Mouse (Mus musculus) erythroblast, adult 5-6 weeks (primary cell): ENCODE data around the gene Rab39b. TPM values are rescaled to one million over a fixed set of nuclear protein-coding genes. Genes with fewer than 3 reads are reported as not detected.

Experiments
- ATAC-seq: replicated peaks from 2 replicates; pipeline ENCODE4 v1.8.0; 2016; ENCODE audit warnings: moderate number of reproducible peaks, mild to moderate bottlenecking, moderate TSS enrichment, inconsistent platforms; ENCODE audit not compliant: poor library complexity, low FRiP score, severe bottlenecking
- total RNA-seq, 2 experiments: library from RNA; stranded (forward) in 1 of 2; stranded (reverse) in 1 of 2; fragments of 150-400 nt in 1 of 2; fragments of 200-764, 138-1000 nt in 1 of 2; gene quantifications; 2 replicates each; pipeline versions ENCODE4 v1.2.3 to v1.2.4; 2015 to 2017; ENCODE audit warnings: low replicate concordance in 2 of 2

Rab39b gene
- not detected in 2 replicates for total RNA-seq (2015; ENCODE audit: low replicate concordance)
- not detected in 2 replicates for total RNA-seq (2017; ENCODE audit: low replicate concordance)

DNA sequence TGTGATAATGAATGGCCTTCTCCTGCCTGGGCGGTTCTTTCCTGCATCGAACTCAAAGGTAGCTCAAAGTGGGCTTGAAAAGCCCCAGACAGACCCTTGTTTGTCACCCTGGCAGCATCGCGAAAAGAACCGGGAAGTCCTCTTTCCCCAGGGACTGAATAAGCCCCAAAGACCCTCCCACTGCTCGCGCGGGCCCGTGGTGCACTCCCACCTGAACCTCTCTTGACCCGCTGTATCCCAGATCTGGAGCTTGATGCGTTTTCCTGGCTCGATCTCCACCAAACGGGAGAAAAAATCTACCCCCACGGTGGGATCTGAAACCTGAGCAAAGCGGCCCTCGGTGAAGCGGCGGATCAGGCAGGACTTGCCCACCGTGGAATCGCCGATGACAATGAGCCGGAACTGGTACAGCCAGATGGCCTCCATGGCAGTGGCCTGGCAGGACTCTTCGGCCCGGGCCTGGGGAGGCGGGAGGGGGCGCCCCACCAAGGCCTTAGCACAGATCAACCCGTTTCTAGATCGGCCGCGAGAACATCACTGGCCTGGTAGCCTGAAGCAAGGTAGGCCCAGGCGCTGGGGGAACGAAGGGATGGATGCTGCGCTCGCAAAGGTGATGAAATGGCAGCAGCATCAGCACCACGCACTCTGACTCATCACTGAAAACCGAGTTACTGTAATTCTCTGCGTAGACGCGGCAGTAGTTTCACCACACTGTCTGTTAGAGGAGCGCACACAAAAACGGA is at the start of gene Rab39b:
Gene Rab39b, minus strand, starts transcription at position 650 of the 743 bp plus-strand sequence.
- ATAC-seq = no peak

DNA sequence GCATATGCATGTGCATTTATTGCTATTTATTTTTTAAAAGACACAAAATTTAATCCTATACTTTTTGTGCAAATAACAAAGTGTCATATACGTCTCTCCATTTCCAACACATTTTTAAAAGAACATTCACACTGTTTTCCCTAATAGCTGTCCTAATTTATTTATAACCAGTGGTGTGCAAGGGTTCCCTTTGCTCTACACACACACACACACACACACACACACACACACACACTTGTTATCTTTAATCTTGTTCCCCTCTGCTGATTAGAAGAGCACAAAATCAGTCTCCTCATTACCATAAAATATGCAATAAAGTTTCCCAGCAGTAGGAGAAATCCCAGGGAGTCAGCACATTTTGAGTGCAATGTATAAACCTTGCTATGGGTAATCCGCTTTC is 508 bp upstream of the Rab39b start:
- no peak for ATAC-seq

Other genes starting within 250 kb of the Rab39b start
- gene Fundc2, start 195.8 kb downstream of the Rab39b start, total RNA-seq (2015; ENCODE audit: low replicate concordance) = 33.9 and 52.6 TPM in 2 replicates
- 21.0 and 35.0 TPM in 2 replicates for gene Fundc2, start 195.8 kb downstream of the Rab39b start, total RNA-seq (2017; ENCODE audit: low replicate concordance)
- gene F8, start 195.6 kb downstream of the Rab39b start, total RNA-seq (2015; ENCODE audit: low replicate concordance) = 5.9 and 9.4 TPM in 2 replicates
- 8.9 and 10.5 TPM in 2 replicates for gene F8, start 195.6 kb downstream of the Rab39b start, total RNA-seq (2017; ENCODE audit: low replicate concordance)
- 172 and 187 TPM in 2 replicates for gene Cmc4, start 161.6 kb downstream of the Rab39b start, total RNA-seq (2015; ENCODE audit: low replicate concordance)
- 78.7 and 97.6 TPM in 2 replicates for gene Cmc4, start 161.6 kb downstream of the Rab39b start, total RNA-seq (2017; ENCODE audit: low replicate concordance)
- 52.3 and 67.1 TPM in 2 replicates for gene Mtcp1, start 161.6 kb downstream of the Rab39b start, total RNA-seq (2015; ENCODE audit: low replicate concordance)
- 104 and 116 TPM in 2 replicates for gene Mtcp1, start 161.6 kb downstream of the Rab39b start, total RNA-seq (2017; ENCODE audit: low replicate concordance)
- gene Brcc3, start 161.6 kb downstream of the Rab39b start, total RNA-seq (2015; ENCODE audit: low replicate concordance) = 21.1 and 27.1 TPM in 2 replicates
- gene Brcc3, start 161.6 kb downstream of the Rab39b start, total RNA-seq (2017; ENCODE audit: low replicate concordance) = 26.3 and 36.5 TPM in 2 replicates
- gene Vbp1, start 63.9 kb downstream of the Rab39b start, total RNA-seq (2015; ENCODE audit: low replicate concordance) = 115 and 137 TPM in 2 replicates
- 149 and 170 TPM in 2 replicates for gene Vbp1, start 63.9 kb downstream of the Rab39b start, total RNA-seq (2017; ENCODE audit: low replicate concordance)